Comparison of ENCODE assay signal across 28 mouse cellular contexts in the genomic region with DNA sequence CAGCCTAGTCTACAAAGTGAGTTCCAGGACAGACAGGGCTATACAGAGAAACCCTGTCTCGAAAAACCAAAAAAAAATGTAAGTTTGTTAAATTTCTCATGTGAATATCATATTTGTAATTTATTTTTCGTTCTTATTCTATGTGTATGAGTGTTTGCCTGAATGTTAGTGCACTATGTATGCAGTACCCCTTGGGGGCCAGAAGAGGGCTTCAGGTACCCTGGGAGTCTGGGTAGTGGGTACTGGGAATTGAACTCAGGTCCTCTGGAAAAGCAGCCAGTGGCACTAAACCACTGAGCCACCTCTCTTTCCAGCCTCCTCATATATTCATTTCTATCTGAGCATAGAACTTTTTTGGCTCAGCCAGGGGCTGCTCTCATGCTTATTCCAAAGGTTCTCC. TPM values are rescaled to one million over a fixed set of nuclear protein-coding genes. Genes with fewer than 3 reads are reported as not detected.
A peak's percentile ranks its signal among the peaks of the same experiment; 100 is the strongest.
DNase-seq lines count a peak whose midpoint lies in the region; ATAC-seq and TF ChIP-seq lines count a peak whose summit lies in the region.
"Had no signal": no experiment of that assay in that cellular context is flagged by ENCODE, and none has a peak within 500 bp of the region (broad histone marks: within the 10 kb centered on the region; RNA-seq: fewer than 3 reads in every experiment).

No protein-coding gene starts in this region.

- H3K36me3 ChIP-seq in forebrain, postnatal 0 days (ENCODE audit: insufficient read depth) = no peaks in the 10 kb centered on the region
- H3K36me3 ChIP-seq in forebrain, embryonic 15.5 days = no peaks in the 10 kb centered on the region
- H3K36me3 ChIP-seq in CH12.LX (replicated peaks in 1 of 2; ENCODE audit: control insufficient read depth in 1 of 2, insufficient read depth in 1 of 2, low read length in 1 of 2) = no peaks in the 10 kb centered on the region
- H3K36me3 ChIP-seq: embryonic facial prominence, embryonic 12.5 days; limb, embryonic 10.5 days; liver, embryonic 12.5 days; neural tube, embryonic 15.5 days had no signal

- H3K4me2 ChIP-seq in forebrain, postnatal 0 days (ENCODE audit: low read depth) = no peak overlapping the region
- H3K4me2 ChIP-seq in forebrain, embryonic 15.5 days (replicated peaks) = no peak overlapping the region
- H3K4me2 ChIP-seq in CH12.LX (ENCODE audit: insufficient read depth, low read depth, poor library complexity, severe bottlenecking) = no peak overlapping the region
- H3K4me2 ChIP-seq: embryonic facial prominence, embryonic 12.5 days; forebrain, embryonic 13.5 days; heart, embryonic 11.5 days; liver, embryonic 12.5 days; midbrain, embryonic 11.5 days; neural tube, embryonic 15.5 days had no signal

- H3K27me3 ChIP-seq in forebrain, postnatal 0 days (ENCODE audit: insufficient read depth, low read length) = no peaks in the 10 kb centered on the region
- H3K27me3 ChIP-seq in forebrain, embryonic 15.5 days = no peaks in the 10 kb centered on the region
- H3K27me3 ChIP-seq in CH12.LX (replicated peaks) = no peaks in the 10 kb centered on the region
- H3K27me3 ChIP-seq: embryonic facial prominence, embryonic 12.5 days; liver, embryonic 12.5 days had no signal

- no peak for ATAC-seq in forebrain, postnatal 0 days
- no peak for ATAC-seq in forebrain, embryonic 15.5 days (replicated peaks)
- ATAC-seq in CD4-positive, CD25-positive, alpha-beta regulatory T cell, adult 4 months = no peak
- ATAC-seq: forebrain, embryonic 13.5 days; liver, embryonic 12.5 days; lung, postnatal 0 days had no signal

- WGBS in forebrain, postnatal 0 days = 78% methylated on average over 2 of the region's 2 CpGs
- 83% methylated on average over 2 of the region's 2 CpGs for WGBS in forebrain, embryonic 15.5 days

- no peak for TF ChIP-seq POLR2A in CH12.LX (IDR thresholded peaks at IDR 0.05; ENCODE audit: low read depth, low read length)

- H3K4me3 ChIP-seq in forebrain, postnatal 0 days (ENCODE audit: low read depth, low read length) = no peak overlapping the region
- H3K4me3 ChIP-seq in forebrain, embryonic 15.5 days = no peak overlapping the region
- no peak overlapping the region for H3K4me3 ChIP-seq in layer of hippocampus, adult 2 months
- H3K4me3 ChIP-seq in CH12.LX (replicated peaks in 1 of 3; ENCODE audit: low read depth in 2 of 3, low read length in 2 of 3, poor library complexity in 1 of 3) = no peak overlapping the region
- H3K4me3 ChIP-seq: embryonic facial prominence, embryonic 12.5 days; erythroblast, embryonic 14.5 days; forebrain, embryonic 13.5 days; limb, embryonic 10.5 days; liver, embryonic 12.5 days; neural tube, embryonic 15.5 days had no signal

- no peaks in the 10 kb centered on the region for H3K9me3 ChIP-seq in forebrain, postnatal 0 days (ENCODE audit: low read length)
- H3K9me3 ChIP-seq in forebrain, embryonic 15.5 days = no peaks in the 10 kb centered on the region
- no peaks in the 10 kb centered on the region for H3K9me3 ChIP-seq in CH12.LX (replicated peaks; ENCODE audit: low read length)
- H3K9me3 ChIP-seq: embryonic facial prominence, embryonic 12.5 days; forebrain, embryonic 13.5 days; limb, embryonic 10.5 days; liver, embryonic 12.5 days; neural tube, embryonic 15.5 days had no signal

- no peaks in the 10 kb centered on the region for H3K4me1 ChIP-seq in forebrain, postnatal 0 days (ENCODE audit: insufficient read depth)
- no peaks in the 10 kb centered on the region for H3K4me1 ChIP-seq in forebrain, embryonic 15.5 days
- no peaks in the 10 kb centered on the region for H3K4me1 ChIP-seq in CH12.LX (ENCODE audit: control insufficient read depth in 1 of 2, insufficient read depth in 2 of 2)
- H3K4me1 ChIP-seq: embryonic facial prominence, embryonic 12.5 days; forebrain, embryonic 13.5 days; limb, embryonic 10.5 days; liver, embryonic 12.5 days; neural tube, embryonic 15.5 days had no signal

- no peak overlapping the region for H3K9ac ChIP-seq in forebrain, postnatal 0 days
- no peak overlapping the region for H3K9ac ChIP-seq in forebrain, embryonic 15.5 days (replicated peaks)
- no peak overlapping the region for H3K9ac ChIP-seq in CH12.LX (ENCODE audit: insufficient read depth, low read depth)
- H3K9ac ChIP-seq: embryonic facial prominence, embryonic 12.5 days; forebrain, embryonic 13.5 days; liver, embryonic 12.5 days; neural tube, embryonic 15.5 days had no signal

- 0 out of 2 replicates have a peak, but pooled peaks have one; percentile 17 for TF ChIP-seq CTCF in forebrain, postnatal 0 days (IDR thresholded peaks at IDR 0.05; ENCODE audit: low read depth)
- TF ChIP-seq CTCF in layer of hippocampus, adult 2 months (conservative IDR thresholded peaks at IDR 0.05) = peak; percentile 59
- peak; percentile 38 to 51; a peak in 3 of 4 replicates for TF ChIP-seq CTCF in CH12.LX (conservative IDR thresholded peaks at IDR 0.05 in 1 of 2, IDR thresholded peaks at IDR 0.05 in 1 of 2; ENCODE audit: low read depth in 2 of 2, low read length in 2 of 2)

- dilution Hi-C loops in CH12.LX (cut with MboI; ENCODE audit: extremely low pct_ligation_motif_present, extremely low pct_unique_long_range_greater_than_20kb, low sequenced_read_pairs) = no loop called here

- peak; percentile 13; the same call in 1 of the 2 replicates for TF ChIP-seq RAD21 in CH12.LX (IDR thresholded peaks at IDR 0.05; ENCODE audit: low read depth, low read length)

- in situ Hi-C loops in CH12.LX (cut with MboI; ENCODE audit: low pct_ligation_motif_present, low pct_unique_long_range_greater_than_20kb, low sequenced_read_pairs) = loop anchor here (25.0 kb wide), 1 partner anchor 545 kb away; the partner anchor contains the start of gene Cyb5r2

- no peaks in the 10 kb centered on the region for H3K79me2 ChIP-seq in CH12.LX (replicated peaks; ENCODE audit: control insufficient read depth, extremely low read depth, insufficient read depth, poor library complexity, severe bottlenecking)

- DNase-seq in forebrain, postnatal 0 days = no peak
- DNase-seq in layer of hippocampus, adult 2 months (ENCODE audit: low spot score in 2 of 2) = no peak
- no peak for DNase-seq in layer of hippocampus, postnatal 25 days (ENCODE audit: extremely low spot score in 1 of 2, low spot score in 1 of 2)
- DNase-seq in CH12.LX (ENCODE audit: extremely low read depth) = no peak
- DNase-seq in ZHBTc4 (ENCODE audit: low read depth, low spot score) = peak; percentile 37
- no peak for DNase-seq in embryo, embryonic 10 days (ENCODE audit: low spot score)
- DNase-seq: adrenal gland, postnatal 25 days; cerebellum, adult 8-10 months; gastrocnemius, postnatal 36 days; heart, postnatal 10 days; kidney, postnatal 10 days; right cerebral cortex, postnatal 14 days; spleen, adult 18-20 months; thymus, postnatal 36 days had no signal

- no peak overlapping the region for H3K27ac ChIP-seq in forebrain, postnatal 0 days (ENCODE audit: low read depth, low read length)
- H3K27ac ChIP-seq in forebrain, embryonic 15.5 days (replicated peaks) = no peak overlapping the region
- H3K27ac ChIP-seq in layer of hippocampus, adult 2 months = no peak overlapping the region
- no peak overlapping the region for H3K27ac ChIP-seq in CH12.LX (ENCODE audit: insufficient read depth, low read depth)
- H3K27ac ChIP-seq: embryonic facial prominence, embryonic 12.5 days; forebrain, embryonic 13.5 days; limb, embryonic 10.5 days; liver, embryonic 12.5 days; neural tube, embryonic 15.5 days had no signal

- no peak for TF ChIP-seq EP300 in CH12.LX (IDR thresholded peaks at IDR 0.05; ENCODE audit: low read length)

TF ChIP-seq in CH12.LX, 34 proteins besides CTCF, POLR2A, EP300 and RAD21:
- TF ChIP-seq SMC3 (IDR thresholded peaks at IDR 0.05; ENCODE audit: low read depth, low read length) = peak; percentile 45
- no peak for TF ChIP-seq ETS1 (conservative IDR thresholded peaks at IDR 0.05; ENCODE audit: low read depth, low read length)
- TF ChIP-seq CHD1 (IDR thresholded peaks at IDR 0.05; ENCODE audit: low read depth, low read length) = no peak
- no peak for TF ChIP-seq PAX5 (IDR thresholded peaks at IDR 0.05; ENCODE audit: low read length)

RNA-seq across cellular contexts. Expression of gene Rbmxl2, which starts 7.6 kb away (rescaled TPM):
- total RNA-seq in forebrain, postnatal 0 days (2014; rRNA removed) = not detected in 2 replicates
- not detected in 2 replicates for polyA plus RNA-seq in forebrain, postnatal 0 days (2015; fragmentation: Nextera tagmentation; extraction: Ambion mirVana)
- polyA plus RNA-seq in forebrain, embryonic 15.5 days (2015; fragmentation: Nextera tagmentation; extraction: Ambion mirVana) = not detected in 2 replicates
- not detected for total RNA-seq in layer of hippocampus, adult 2 months (2021)
- total RNA-seq in layer of hippocampus, postnatal 25 days (2021) = not detected
- total RNA-seq in CH12.LX (2012; rRNA removed) = not detected in 2 replicates
- total RNA-seq in CH12.LX (2014; rRNA removed) = not detected in 2 replicates
- not detected in 2 replicates for polyA plus RNA-seq in CH12.LX (2012; ENCODE audit: insufficient read length, low read depth)
- polyA plus RNA-seq in CD4-positive, CD25-positive, alpha-beta regulatory T cell, adult 4 months (2017; shearing (Covaris generic)) = not detected
- total RNA-seq: adrenal gland, postnatal 25 days; gastrocnemius, postnatal 36 days; layer of hippocampus, adult 18-20 months had no signal
- polyA plus RNA-seq: embryonic facial prominence, embryonic 12.5 days; erythroblast, embryonic 14.5 days; forebrain, embryonic 13.5 days; heart, embryonic 11.5 days; hindbrain, embryonic 11.5 days; intestine, embryonic 14.5 days; limb, embryonic 10.5 days; liver, embryonic 12.5 days; lung, postnatal 0 days; neural tube, embryonic 15.5 days had no signal

RNA-seq across cellular contexts. Expression of gene Nlrp14, which starts 50.1 kb away (rescaled TPM):
- 0.05 TPM in 1 of 2 replicates, not detected in the other for total RNA-seq in forebrain, postnatal 0 days (2014; rRNA removed)
- polyA plus RNA-seq in forebrain, postnatal 0 days (2015; fragmentation: Nextera tagmentation; extraction: Ambion mirVana) = not detected in 2 replicates
- polyA plus RNA-seq in forebrain, embryonic 15.5 days (2015; fragmentation: Nextera tagmentation; extraction: Ambion mirVana) = not detected in 2 replicates
- total RNA-seq in layer of hippocampus, adult 2 months (2021) = not detected
- not detected for total RNA-seq in layer of hippocampus, postnatal 25 days (2021)
- total RNA-seq in CH12.LX (2012; rRNA removed) = not detected in 2 replicates
- not detected in 2 replicates for total RNA-seq in CH12.LX (2014; rRNA removed)
- not detected in 2 replicates for polyA plus RNA-seq in CH12.LX (2012; ENCODE audit: insufficient read length, low read depth)
- polyA plus RNA-seq in CD4-positive, CD25-positive, alpha-beta regulatory T cell, adult 4 months (2017; shearing (Covaris generic)) = not detected
- total RNA-seq: gastrocnemius, postnatal 36 days; heart, postnatal 10 days; layer of hippocampus, adult 18-20 months had no signal
- polyA plus RNA-seq: embryonic facial prominence, embryonic 12.5 days; erythroblast, embryonic 14.5 days; forebrain, embryonic 13.5 days; heart, embryonic 11.5 days; hindbrain, embryonic 11.5 days; intestine, embryonic 14.5 days; limb, embryonic 10.5 days; liver, embryonic 12.5 days; lung, postnatal 0 days; midbrain, embryonic 11.5 days; neural tube, embryonic 15.5 days had no signal
